Mouse (Mus musculus) embryonic facial prominence, embryonic 14.5 days (tissue): Measurements from ENCODE around the gene C2cd4c. TPM values are rescaled to one million over a fixed set of nuclear protein-coding genes. Genes with fewer than 3 reads are reported as not detected.

Experiments
- ATAC-seq: fragments of 200-750 bp; cut with Nextera tagmentation; 2 replicates; pipeline ENCODE4 v1.8.0; 2017; ENCODE audit warnings: low read depth, moderate number of reproducible peaks, moderate TSS enrichment
- DNase-seq: peaks from one replicate; pipeline ENCODE4 v3.0.0-alpha.2; 2015; ENCODE audit warnings: low spot score
- H3K27ac ChIP-seq: fragments of 300-500 bp; sonication (generic); replicated peaks from 2 replicates; pipeline ENCODE4 v1.5.1; 2014; ENCODE audit warnings: low read depth, mild to moderate bottlenecking, low read length, moderate library complexity
- H3K27me3 ChIP-seq: fragments of 300-500 bp; sonication (generic); replicated peaks from 2 replicates; pipeline ENCODE4 v1.6.1; 2014; ENCODE audit warnings: low read length; ENCODE audit not compliant: control insufficient read depth, insufficient read depth
- H3K36me3 ChIP-seq: fragments of 300-500 bp; sonication (generic); 2 replicates; pipeline ENCODE4 v1.6.1; 2014; ENCODE audit warnings: low read length, mixed read lengths; ENCODE audit not compliant: control insufficient read depth, insufficient read depth
- H3K4me1 ChIP-seq: fragments of 300-500 bp; sonication (generic); 2 replicates; pipeline ENCODE4 v1.6.1; 2014; ENCODE audit warnings: antibody characterized with exemption, low read length; ENCODE audit not compliant: control insufficient read depth, insufficient read depth
- H3K4me2 ChIP-seq: fragments of 300-500 bp; sonication (generic); 2 replicates; pipeline ENCODE4 v1.6.1; 2014; ENCODE audit warnings: low read depth, mild to moderate bottlenecking, low read length, moderate library complexity, mixed read lengths
- H3K4me3 ChIP-seq: fragments of 300-500 bp; sonication (generic); 2 replicates; pipeline ENCODE4 v1.5.1; 2014; ENCODE audit warnings: low read depth, mild to moderate bottlenecking, low read length
- H3K9ac ChIP-seq: fragments of 300-500 bp; sonication (generic); 2 replicates; pipeline ENCODE4 v1.6.1; 2014; ENCODE audit warnings: low read depth, mild to moderate bottlenecking, low read length, moderate library complexity, mixed read lengths
- H3K9me3 ChIP-seq: fragments of 300-500 bp; sonication (generic); 2 replicates; pipeline ENCODE4 v1.6.1; 2016; ENCODE audit warnings: low read length; ENCODE audit not compliant: control insufficient read depth
- WGBS: fragments of 180-500 bp; shearing (Covaris S2); extraction: QIAGEN DNeasy Blood & Tissue Kit; methylation state at CpG from one replicate; pipeline ENCODE4 v1.1.7; 2014; 5-methylcytosine and 5-hydroxymethylcytosine counted together
- polyA plus RNA-seq: library from polyadenylated mRNA; unstranded; fragments of >200 nt; fragmentation: Nextera tagmentation; extraction: Ambion mirVana; gene quantifications from 2 replicates; pipeline ENCODE4 v1.2.1, GENCODE M21; 2014

C2cd4c gene
- polyA plus RNA-seq, 1 experiment from 2014 or later, result not detected

GRCm38 (mm10) chr10:79587061-79587751 lies 26.6 kb downstream of the C2cd4c start, which contains the start of gene Theg:
Gene Theg, minus strand, starts transcription at chr10:79587331.
- Histone ChIP-seq H3K9me3 (no peaks in the 10 kb centered on the region), H3K27ac (no peak within 1 kb of the TSS), H3K4me2 (no peak within 1 kb of the TSS), H3K36me3 (no peaks in the 10 kb centered on the region), H3K4me3 (no peak within 1 kb of the TSS), H3K9ac (no peak within 1 kb of the TSS), H3K27me3 (no peaks in the 10 kb centered on the region), H3K4me1 (no peaks in the 10 kb centered on the region)
- DNase-seq (no peak), ATAC-seq (no peak)
- 80% methylated on average over 5 of the region's 5 CpGs for WGBS

- Histone ChIP-seq H3K27ac (no peak overlapping the region), H3K36me3 (no peaks in the 10 kb centered on the region), H3K9me3 (no peaks in the 10 kb centered on the region), H3K27me3 (no peaks in the 10 kb centered on the region), H3K4me1 (no peaks in the 10 kb centered on the region), H3K9ac (no peak overlapping the region), H3K4me2 (no peak overlapping the region), H3K4me3 (no peak overlapping the region)
- 73% methylated on average over 8 of the region's 8 CpGs for WGBS
- DNase-seq (no peak), ATAC-seq (no peak)
Measured at GRCm38 (mm10) chr10:79586243-79586642, 27.6 kb downstream of the C2cd4c start.

- DNase-seq (no peak), ATAC-seq (no peak)
- Histone ChIP-seq H3K9ac (no peak overlapping the region), H3K4me3 (no peak overlapping the region), H3K4me2 (no peak overlapping the region), H3K27ac (no peak overlapping the region), H3K4me1 (no peaks in the 10 kb centered on the region), H3K36me3 (no peaks in the 10 kb centered on the region), H3K27me3 (no peaks in the 10 kb centered on the region), H3K9me3 (no peaks in the 10 kb centered on the region)
- 90% methylated on average over 5 of the region's 5 CpGs for WGBS
Measured at GRCm38 (mm10) chr10:79585723-79586122, 28.1 kb downstream of the C2cd4c start.

DNA sequence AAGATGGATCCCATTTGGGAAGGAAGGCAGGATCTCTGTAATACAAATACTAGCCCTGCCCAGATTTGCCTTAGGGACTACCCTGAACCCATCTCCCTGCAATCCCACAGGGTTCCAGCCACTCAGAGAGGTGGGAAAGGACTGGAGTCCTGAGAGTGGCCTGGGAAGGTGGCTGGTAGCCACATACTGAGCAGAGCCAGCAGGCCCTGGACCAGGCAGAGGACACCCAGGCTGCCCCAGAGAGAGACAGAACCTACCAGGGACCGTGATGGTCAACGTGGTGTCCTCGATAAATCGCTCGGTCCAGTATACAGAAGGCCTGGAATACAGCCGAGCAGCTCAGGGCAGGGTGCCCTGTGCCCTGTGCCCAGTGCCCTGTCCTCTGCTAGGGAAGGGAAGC lies 28.7 kb downstream of the C2cd4c start:
- no peak for DNase-seq

DNA sequence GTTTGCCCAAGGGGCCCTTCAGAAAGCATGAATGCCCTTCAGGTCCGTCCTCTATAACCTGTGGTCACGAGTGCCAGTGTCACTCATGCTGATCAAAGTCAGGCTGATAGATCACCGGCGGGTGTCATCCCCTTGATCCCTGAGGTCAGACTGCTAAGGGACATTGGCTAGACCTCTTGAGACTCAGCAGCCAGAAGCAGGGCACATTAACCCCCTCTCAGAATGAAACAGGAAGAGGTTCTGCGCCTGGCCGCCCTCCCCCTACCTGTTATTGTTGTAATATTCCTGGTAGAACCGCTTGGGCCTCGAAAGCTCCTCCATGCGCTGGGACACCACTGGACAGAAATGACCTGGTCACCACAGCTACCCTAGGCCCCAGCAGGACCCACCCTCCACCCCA lies 29.4 kb downstream of the C2cd4c start:
- WGBS, result 73% methylated on average over 9 of the region's 9 CpGs
- H3K4me1 ChIP-seq, result no peaks in the 10 kb centered on the region
- ATAC-seq (no peak), DNase-seq (no peak)
- no peak overlapping the region for H3K4me3 ChIP-seq
- H3K9me3 ChIP-seq, result no peaks in the 10 kb centered on the region
- H3K4me2 ChIP-seq, result no peak overlapping the region
- H3K36me3 ChIP-seq, result no peaks in the 10 kb centered on the region
- H3K27ac ChIP-seq, result no peak overlapping the region
- no peaks in the 10 kb centered on the region for H3K27me3 ChIP-seq
- H3K9ac ChIP-seq, result no peak overlapping the region

More for the DNA sequence above, 28.7 kb downstream of the C2cd4c start:
- Histone ChIP-seq H3K4me1 (no peaks in the 10 kb centered on the region), H3K27ac (no peak overlapping the region), H3K27me3 (no peaks in the 10 kb centered on the region), H3K9me3 (no peaks in the 10 kb centered on the region), H3K4me2 (no peak overlapping the region), H3K4me3 (no peak overlapping the region), H3K9ac (no peak overlapping the region), H3K36me3 (no peaks in the 10 kb centered on the region)
- WGBS, result 94% methylated on average over 6 of the region's 6 CpGs
- no peak for ATAC-seq

DNA sequence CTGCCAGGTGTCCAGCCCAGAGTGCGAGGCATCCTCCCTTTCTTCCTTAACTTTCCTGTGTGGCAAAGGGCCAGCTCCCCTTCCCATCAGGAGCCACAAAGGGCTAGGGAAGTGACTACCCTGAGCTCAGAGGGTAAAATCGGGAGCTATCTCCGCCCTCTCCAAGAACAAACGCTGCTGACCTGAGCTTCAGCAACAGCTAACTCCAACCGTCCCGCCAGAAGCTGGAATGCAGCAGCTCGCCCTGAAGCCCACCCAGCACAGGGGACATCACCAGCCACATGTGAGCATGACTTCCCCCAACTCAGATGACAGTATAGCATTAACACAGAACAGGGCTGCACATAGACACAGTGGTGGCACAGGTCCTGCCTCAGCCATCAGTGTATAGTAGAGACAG lies 29.8 kb downstream of the C2cd4c start:
- H3K9ac ChIP-seq, result no peak overlapping the region
- no peak overlapping the region for H3K27ac ChIP-seq
- H3K27me3 ChIP-seq, result no peaks in the 10 kb centered on the region
- WGBS, result 60% methylated on average over 7 of the region's 7 CpGs
- no peak overlapping the region for H3K4me3 ChIP-seq
- no peaks in the 10 kb centered on the region for H3K9me3 ChIP-seq
- no peaks in the 10 kb centered on the region for H3K36me3 ChIP-seq
- no peaks in the 10 kb centered on the region for H3K4me1 ChIP-seq
- no peak for ATAC-seq
- no peak overlapping the region for H3K4me2 ChIP-seq
- no peak for DNase-seq

DNA sequence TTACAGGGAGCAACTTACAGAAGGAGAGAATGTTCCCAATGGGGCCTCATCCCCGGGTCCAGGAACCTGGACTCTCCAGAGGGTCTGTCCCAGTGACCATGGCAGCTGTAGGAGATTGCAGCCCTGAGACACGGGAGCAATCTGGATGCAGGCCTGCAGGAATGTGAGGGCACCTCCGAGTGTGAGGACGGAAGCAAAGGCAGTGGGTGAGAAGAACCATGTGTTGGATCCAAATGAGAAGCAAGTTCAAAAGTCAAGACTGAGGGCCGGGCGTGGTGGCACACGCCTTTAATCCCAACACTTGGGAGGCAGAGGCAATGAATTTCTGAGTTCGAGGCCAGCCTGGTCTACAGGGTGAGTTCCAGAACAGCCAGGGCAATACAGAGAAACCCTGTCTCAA lies 32.3 kb downstream of the C2cd4c start:
- H3K4me1 ChIP-seq, result no peaks in the 10 kb centered on the region
- no peaks in the 10 kb centered on the region for H3K9me3 ChIP-seq
- no peaks in the 10 kb centered on the region for H3K27me3 ChIP-seq
- no peak overlapping the region for H3K4me3 ChIP-seq
- no peak for ATAC-seq
- no peak overlapping the region for H3K27ac ChIP-seq
- no peak for DNase-seq
- H3K36me3 ChIP-seq, result no peaks in the 10 kb centered on the region
- no peak overlapping the region for H3K4me2 ChIP-seq
- WGBS, result 88% methylated on average over 8 of the region's 8 CpGs
- no peak overlapping the region for H3K9ac ChIP-seq

- DNase-seq, result peak; percentile 7
- no peak overlapping the region for H3K27ac ChIP-seq
- no peak overlapping the region for H3K9ac ChIP-seq
- WGBS, result 51% methylated on average over 6 of the region's 6 CpGs
- no peak for ATAC-seq
- no peaks in the 10 kb centered on the region for H3K36me3 ChIP-seq
- H3K4me3 ChIP-seq, result no peak overlapping the region
- no peaks in the 10 kb centered on the region for H3K27me3 ChIP-seq
- no peaks in the 10 kb centered on the region for H3K4me1 ChIP-seq
- no peaks in the 10 kb centered on the region for H3K9me3 ChIP-seq
- no peak overlapping the region for H3K4me2 ChIP-seq
Measured at GRCm38 (mm10) chr10:79580811-79581210, 33.0 kb downstream of the C2cd4c start.

DNA sequence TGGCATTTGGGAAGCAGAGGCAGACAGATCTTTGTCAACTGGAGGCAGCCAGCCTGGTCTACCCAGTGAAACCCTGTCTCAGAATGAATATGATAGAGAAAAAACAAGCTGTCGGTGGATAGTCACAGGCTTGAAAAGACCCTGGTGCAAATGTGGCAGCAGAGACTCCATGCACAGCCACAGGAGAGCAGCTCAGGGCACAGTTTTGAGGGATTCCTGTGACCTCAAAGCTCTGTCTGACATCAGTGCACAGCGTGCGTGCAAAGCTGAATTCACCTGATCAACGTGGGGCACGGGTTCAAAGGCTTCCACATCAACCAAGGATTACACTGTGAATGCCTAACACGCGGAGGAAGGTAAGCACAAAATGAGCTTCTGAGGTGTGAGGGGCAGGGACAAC lies 33.5 kb downstream of the C2cd4c start:
- 65% methylated on average over 7 of the region's 7 CpGs for whole genome bisulfite sequencing
- no peak for ATAC-seq
- Histone ChIP-seq H3K27ac (no peak overlapping the region), H3K9me3 (no peaks in the 10 kb centered on the region), H3K9ac (no peak overlapping the region), H3K4me1 (no peaks in the 10 kb centered on the region), H3K4me2 (no peak overlapping the region), H3K4me3 (no peak overlapping the region), H3K36me3 (no peaks in the 10 kb centered on the region), H3K27me3 (no peaks in the 10 kb centered on the region)
- DNase-seq, result no peak
